Mouse (Mus musculus): ENCODE results near the gene Dtd1. TPM values are rescaled to one million over a fixed set of nuclear protein-coding genes. Genes with fewer than 3 reads are reported as not detected.

Dtd1 gene
- polyA plus RNA-seq, 1 experiment from 2014 or later = 33.6 TPM

DNA sequence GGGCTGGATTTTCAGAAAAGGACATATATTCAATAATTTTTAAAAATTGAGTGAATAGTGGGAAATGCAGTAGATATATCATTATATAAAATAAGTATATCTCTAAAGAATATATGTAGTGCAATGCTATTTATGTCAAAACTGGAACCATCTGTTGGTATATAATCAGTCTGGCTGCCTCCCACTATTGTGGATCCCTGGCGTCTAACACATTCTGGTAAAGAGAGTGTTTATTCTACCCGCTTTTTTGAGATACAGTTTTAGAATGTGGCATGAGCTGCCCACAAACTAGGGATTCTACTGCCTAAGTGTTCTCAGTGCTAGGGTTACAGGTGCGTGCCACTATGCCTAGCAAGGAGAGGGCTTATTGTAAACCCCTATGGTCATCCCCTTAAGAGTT, 55.6 kb downstream of the Dtd1 start:
- ATAC-seq (ENCODE audit: low FRiP score) = no peak

DNA sequence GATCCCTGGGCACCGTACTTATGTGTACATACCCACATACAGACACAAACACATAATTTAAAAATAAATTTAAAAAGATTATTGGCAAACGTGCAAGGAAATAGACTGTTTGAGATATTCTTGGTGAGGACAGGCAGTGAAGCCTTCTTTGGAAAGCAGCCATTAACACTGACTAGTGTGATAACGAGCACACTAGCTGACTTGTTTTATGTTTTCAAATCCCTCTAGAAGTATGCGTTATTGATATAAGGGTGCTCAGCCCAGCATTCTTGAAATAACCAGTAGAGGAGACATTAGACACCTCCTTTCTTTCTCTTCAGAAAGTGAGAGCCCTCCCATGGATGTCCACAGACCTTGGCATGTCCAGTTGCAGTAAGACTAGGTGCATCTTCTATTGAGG, 68.8 kb downstream of the Dtd1 start:
- H3K4me3 ChIP-seq (ENCODE audit: low read depth, low read length) = no peak overlapping the region
- no peak for DNase-seq (ENCODE audit: low spot score)
- no peaks in the 10 kb centered on the region for H3K9me3 ChIP-seq (ENCODE audit: control insufficient read depth, low read length)
- no peaks in the 10 kb centered on the region for H3K4me1 ChIP-seq (replicated peaks; ENCODE audit: control insufficient read depth, insufficient read depth, low read length)
- H3K9ac ChIP-seq (ENCODE audit: low read depth, low read length) = no peak overlapping the region
- 92% methylated on average over 4 of the region's 4 CpGs for WGBS
- H3K27ac ChIP-seq (ENCODE audit: low read depth, low read length) = no peak overlapping the region
- no peaks in the 10 kb centered on the region for H3K36me3 ChIP-seq (ENCODE audit: control insufficient read depth, insufficient read depth, low read length)
- no peaks in the 10 kb centered on the region for H3K27me3 ChIP-seq (ENCODE audit: control insufficient read depth, insufficient read depth, low read length)
- no peak overlapping the region for H3K4me2 ChIP-seq (replicated peaks; ENCODE audit: low read depth, low read length)
- no peak for ATAC-seq (ENCODE audit: low FRiP score)

More for the DNA sequence above, 55.6 kb downstream of the Dtd1 start:
- Histone ChIP-seq H3K9ac (ENCODE audit: low read depth, low read length) (no peak overlapping the region), H3K4me3 (ENCODE audit: low read depth, low read length) (no peak overlapping the region), H3K9me3 (ENCODE audit: control insufficient read depth, low read length) (no peaks in the 10 kb centered on the region), H3K4me1 (replicated peaks; ENCODE audit: control insufficient read depth, insufficient read depth, low read length) (no peaks in the 10 kb centered on the region), H3K27ac (ENCODE audit: low read depth, low read length) (no peak overlapping the region), H3K27me3 (ENCODE audit: control insufficient read depth, insufficient read depth, low read length) (no peaks in the 10 kb centered on the region), H3K36me3 (ENCODE audit: control insufficient read depth, insufficient read depth, low read length) (no peaks in the 10 kb centered on the region), H3K4me2 (replicated peaks; ENCODE audit: low read depth, low read length) (no peak overlapping the region)
- DNase-seq (ENCODE audit: low spot score) = no peak
- WGBS = 88% methylated on average over 3 of the region's 3 CpGs

DNA sequence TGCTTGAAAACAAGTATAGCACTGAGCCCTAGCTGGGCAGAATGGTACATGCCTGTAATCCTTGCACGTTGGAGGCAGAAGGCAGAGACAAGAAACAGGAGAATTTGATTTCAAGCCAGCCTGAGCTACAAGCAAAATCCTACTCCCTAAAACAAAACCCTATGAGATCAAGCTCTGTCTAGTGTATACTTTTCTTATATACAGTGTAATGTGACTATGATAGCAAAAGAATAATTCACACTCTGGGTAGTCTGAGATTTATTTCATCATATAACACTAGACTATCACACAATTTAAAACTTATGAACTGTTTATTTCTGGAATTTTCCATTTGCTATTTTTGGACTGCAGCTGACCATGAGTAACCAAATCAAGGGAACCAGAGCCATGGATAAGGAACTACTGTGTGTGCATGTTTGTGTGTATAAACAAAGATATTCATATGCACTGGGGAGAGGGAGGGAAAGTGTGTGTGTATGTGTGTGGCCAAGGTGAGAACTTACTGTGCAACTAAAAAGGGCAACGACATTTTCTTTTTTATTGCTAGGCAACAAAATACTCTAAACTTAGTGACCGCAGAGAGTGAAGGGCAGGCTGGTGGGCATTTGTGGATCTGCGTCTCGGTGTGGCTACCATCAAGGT, 70.7 kb downstream of the Dtd1 start:
- H3K9ac ChIP-seq (ENCODE audit: low read depth, low read length) = no peak overlapping the region
- H3K9me3 ChIP-seq (ENCODE audit: control insufficient read depth, low read length) = no peaks in the 10 kb centered on the region
- 97% methylated on average over 5 of the region's 5 CpGs for WGBS
- H3K27ac ChIP-seq (ENCODE audit: low read depth, low read length) = no peak overlapping the region
- no peak overlapping the region for H3K4me3 ChIP-seq (ENCODE audit: low read depth, low read length)
- H3K36me3 ChIP-seq (ENCODE audit: control insufficient read depth, insufficient read depth, low read length) = no peaks in the 10 kb centered on the region
- DNase-seq (ENCODE audit: low spot score) = no peak
- no peak overlapping the region for H3K4me2 ChIP-seq (replicated peaks; ENCODE audit: low read depth, low read length)
- H3K27me3 ChIP-seq (ENCODE audit: control insufficient read depth, insufficient read depth, low read length) = no peaks in the 10 kb centered on the region
- ATAC-seq (ENCODE audit: low FRiP score) = no peak
- H3K4me1 ChIP-seq (replicated peaks; ENCODE audit: control insufficient read depth, insufficient read depth, low read length) = no peaks in the 10 kb centered on the region

DNA sequence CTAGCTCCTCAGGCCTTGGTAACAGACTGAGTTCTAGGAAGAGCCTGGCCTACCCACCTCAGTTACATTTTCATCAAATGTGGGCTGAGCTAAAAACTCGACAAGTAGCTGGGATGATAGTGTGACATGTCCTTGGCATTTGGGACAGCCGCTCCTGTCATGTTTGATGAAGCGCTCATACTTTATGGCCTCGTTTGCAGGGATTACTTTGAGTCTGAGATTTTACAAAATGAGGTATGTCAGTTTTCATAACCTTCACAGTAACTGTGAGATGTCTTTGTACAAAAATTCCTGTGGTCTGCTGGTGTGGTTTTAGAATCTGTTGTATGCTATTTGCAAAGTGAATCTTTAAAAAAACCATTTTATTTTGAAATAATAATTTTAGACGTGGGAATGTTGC, 72.7 kb downstream of the Dtd1 start:
- Histone ChIP-seq H3K9me3 (ENCODE audit: control insufficient read depth, low read length) (no peaks in the 10 kb centered on the region), H3K4me2 (replicated peaks; ENCODE audit: low read depth, low read length) (no peak overlapping the region), H3K36me3 (ENCODE audit: control insufficient read depth, insufficient read depth, low read length) (no peaks in the 10 kb centered on the region), H3K4me3 (ENCODE audit: low read depth, low read length) (no peak overlapping the region), H3K27me3 (ENCODE audit: control insufficient read depth, insufficient read depth, low read length) (no peaks in the 10 kb centered on the region), H3K9ac (ENCODE audit: low read depth, low read length) (no peak overlapping the region), H3K4me1 (replicated peaks; ENCODE audit: control insufficient read depth, insufficient read depth, low read length) (no peaks in the 10 kb centered on the region; the same call in 1 of the 2 replicates), H3K27ac (ENCODE audit: low read depth, low read length) (no peak overlapping the region)
- no peak for ATAC-seq (ENCODE audit: low FRiP score)
- 92% methylated on average over 5 of the region's 5 CpGs for WGBS
- no peak for DNase-seq (ENCODE audit: low spot score)

DNA sequence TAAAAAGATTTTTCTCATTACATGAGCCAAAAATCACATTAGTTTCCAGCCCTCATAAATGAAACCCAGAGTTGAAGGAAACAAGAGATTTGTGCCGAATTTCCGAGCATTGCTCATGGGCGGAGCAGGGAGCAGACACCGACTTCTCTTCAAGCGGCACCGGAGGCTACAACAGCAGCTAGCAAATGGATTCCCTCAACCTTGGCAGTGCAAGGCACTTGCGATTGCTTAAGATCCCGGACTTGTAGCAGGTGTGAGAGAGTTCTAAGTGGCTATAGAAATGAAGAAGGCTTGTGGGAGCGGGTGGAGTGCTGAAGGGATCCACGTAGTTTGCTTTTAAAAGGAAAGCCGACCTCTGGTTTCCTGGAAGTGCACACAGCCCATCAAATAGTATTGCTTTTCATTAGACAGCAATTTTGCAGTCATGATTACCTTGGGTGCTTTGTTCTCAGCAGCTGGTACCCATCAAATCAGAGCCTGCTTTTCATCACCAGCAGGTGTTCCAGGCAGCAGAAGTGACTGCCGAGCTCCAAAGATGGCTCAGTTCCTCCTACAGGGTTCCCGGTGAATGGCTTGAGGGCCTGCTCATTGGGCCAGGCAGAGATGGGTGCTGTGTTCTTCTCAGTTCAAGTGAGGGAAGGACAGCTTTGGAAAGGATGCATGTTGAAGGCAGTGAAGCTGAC, 77.0 kb downstream of the Dtd1 start:
- Histone ChIP-seq H3K27ac (ENCODE audit: low read depth, low read length) (no peak overlapping the region), H3K9me3 (ENCODE audit: control insufficient read depth, low read length) (no peaks in the 10 kb centered on the region), H3K9ac (ENCODE audit: low read depth, low read length) (no peak overlapping the region), H3K4me2 (replicated peaks; ENCODE audit: low read depth, low read length) (no peak overlapping the region), H3K27me3 (ENCODE audit: control insufficient read depth, insufficient read depth, low read length) (no peaks in the 10 kb centered on the region), H3K36me3 (ENCODE audit: control insufficient read depth, insufficient read depth, low read length) (no peaks in the 10 kb centered on the region), H3K4me3 (ENCODE audit: low read depth, low read length) (no peak overlapping the region), H3K4me1 (replicated peaks; ENCODE audit: control insufficient read depth, insufficient read depth, low read length) (peaks cover 2% of the 10 kb centered on the region)
- peak; percentile 19 for DNase-seq (ENCODE audit: low spot score)
- WGBS = 74% methylated on average over 13 of the region's 13 CpGs
- ATAC-seq (ENCODE audit: low FRiP score) = 0 out of 2 replicates have a peak, but pooled peaks have one; percentile 3

DNA sequence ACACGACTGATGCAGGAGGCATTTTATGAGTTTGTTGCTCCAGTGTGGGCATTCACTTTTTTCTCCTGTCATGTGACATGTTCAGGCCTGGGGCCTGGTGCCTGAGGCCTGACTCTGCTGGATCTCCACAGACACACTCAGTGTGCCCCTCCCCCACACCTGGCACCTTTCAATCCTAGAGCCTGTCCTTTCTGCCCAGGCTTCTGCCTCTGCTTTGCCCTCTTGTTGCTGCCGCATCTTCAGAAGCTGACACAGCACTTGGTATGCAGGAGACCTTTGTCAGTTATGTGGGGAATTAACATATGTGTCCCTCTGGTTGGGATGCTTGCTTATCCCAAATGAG, 77.5 kb downstream of the Dtd1 start:
- WGBS = 69% methylated on average over 2 of the region's 2 CpGs
- Histone ChIP-seq H3K9ac (ENCODE audit: low read depth, low read length) (no peak overlapping the region), H3K4me1 (replicated peaks; ENCODE audit: control insufficient read depth, insufficient read depth, low read length) (peaks cover 2% of the 10 kb centered on the region), H3K4me3 (ENCODE audit: low read depth, low read length) (no peak overlapping the region), H3K27me3 (ENCODE audit: control insufficient read depth, insufficient read depth, low read length) (no peaks in the 10 kb centered on the region), H3K9me3 (ENCODE audit: control insufficient read depth, low read length) (no peaks in the 10 kb centered on the region), H3K4me2 (replicated peaks; ENCODE audit: low read depth, low read length) (no peak overlapping the region), H3K36me3 (ENCODE audit: control insufficient read depth, insufficient read depth, low read length) (no peaks in the 10 kb centered on the region), H3K27ac (ENCODE audit: low read depth, low read length) (no peak overlapping the region)
- ATAC-seq (ENCODE audit: low FRiP score) (peak; percentile 48; the same call in 1 of the 2 replicates), DNase-seq (ENCODE audit: low spot score) (no peak)

DNA sequence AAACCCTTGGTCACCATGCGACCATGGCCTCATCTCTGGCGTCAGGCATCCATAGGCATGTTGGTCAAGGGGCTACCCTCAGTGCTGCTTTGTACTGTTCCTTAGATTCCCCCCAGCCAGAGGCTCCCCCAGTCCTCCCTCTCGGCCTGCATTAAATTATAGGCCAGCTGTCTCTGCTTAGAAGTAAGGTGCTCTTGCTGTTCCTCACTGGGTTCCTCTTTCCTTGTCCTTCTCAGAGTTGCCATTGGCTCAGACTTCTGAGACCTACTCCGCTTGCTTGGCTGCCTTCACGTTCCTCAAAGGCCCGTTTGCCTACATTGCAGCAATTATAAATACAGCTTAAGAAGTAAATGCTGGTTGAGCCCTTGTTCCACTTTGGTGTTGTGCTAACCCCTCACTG, 79.1 kb downstream of the Dtd1 start:
- Histone ChIP-seq H3K4me1 (replicated peaks; ENCODE audit: control insufficient read depth, insufficient read depth, low read length) (peaks cover 2% of the 10 kb centered on the region), H3K36me3 (ENCODE audit: control insufficient read depth, insufficient read depth, low read length) (no peaks in the 10 kb centered on the region), H3K27me3 (ENCODE audit: control insufficient read depth, insufficient read depth, low read length) (no peaks in the 10 kb centered on the region), H3K9ac (ENCODE audit: low read depth, low read length) (no peak overlapping the region), H3K27ac (ENCODE audit: low read depth, low read length) (no peak overlapping the region), H3K4me3 (ENCODE audit: low read depth, low read length) (no peak overlapping the region), H3K9me3 (ENCODE audit: control insufficient read depth, low read length) (no peaks in the 10 kb centered on the region), H3K4me2 (replicated peaks; ENCODE audit: low read depth, low read length) (no peak overlapping the region)
- DNase-seq (ENCODE audit: low spot score) (no peak), ATAC-seq (ENCODE audit: low FRiP score) (no peak)
- WGBS = 89% methylated on average over 6 of the region's 6 CpGs

DNA sequence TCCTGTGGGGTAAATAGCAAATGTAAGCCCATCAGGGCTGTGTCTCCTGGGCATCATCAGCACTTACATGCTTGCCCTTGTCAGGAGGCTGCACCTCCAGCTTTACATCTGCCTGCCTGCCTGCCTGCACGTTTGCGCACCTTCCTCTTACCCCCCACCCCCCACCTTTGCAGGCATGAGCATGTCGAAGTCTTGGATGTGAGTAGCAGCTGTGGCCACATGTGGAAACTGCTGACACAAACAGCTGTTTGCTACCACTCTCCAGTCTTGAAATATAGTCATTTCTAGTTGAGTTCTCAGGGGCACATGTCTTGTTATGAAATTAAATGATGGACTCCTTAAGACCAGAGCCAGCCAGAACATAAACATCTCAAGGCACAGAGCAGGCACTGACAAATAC, 79.7 kb downstream of the Dtd1 start:
- no peak overlapping the region for H3K4me3 ChIP-seq (ENCODE audit: low read depth, low read length)
- no peaks in the 10 kb centered on the region for H3K27me3 ChIP-seq (ENCODE audit: control insufficient read depth, insufficient read depth, low read length)
- H3K4me1 ChIP-seq (replicated peaks; ENCODE audit: control insufficient read depth, insufficient read depth, low read length) = peaks cover 2% of the 10 kb centered on the region
- H3K36me3 ChIP-seq (ENCODE audit: control insufficient read depth, insufficient read depth, low read length) = no peaks in the 10 kb centered on the region
- ATAC-seq (ENCODE audit: low FRiP score) (no peak), DNase-seq (ENCODE audit: low spot score) (no peak)
- H3K9ac ChIP-seq (ENCODE audit: low read depth, low read length) = no peak overlapping the region
- H3K27ac ChIP-seq (ENCODE audit: low read depth, low read length) = no peak overlapping the region
- no peak overlapping the region for H3K4me2 ChIP-seq (replicated peaks; ENCODE audit: low read depth, low read length)
- WGBS = 58% methylated on average over 3 of the region's 3 CpGs
- no peaks in the 10 kb centered on the region for H3K9me3 ChIP-seq (ENCODE audit: control insufficient read depth, low read length)

DNA sequence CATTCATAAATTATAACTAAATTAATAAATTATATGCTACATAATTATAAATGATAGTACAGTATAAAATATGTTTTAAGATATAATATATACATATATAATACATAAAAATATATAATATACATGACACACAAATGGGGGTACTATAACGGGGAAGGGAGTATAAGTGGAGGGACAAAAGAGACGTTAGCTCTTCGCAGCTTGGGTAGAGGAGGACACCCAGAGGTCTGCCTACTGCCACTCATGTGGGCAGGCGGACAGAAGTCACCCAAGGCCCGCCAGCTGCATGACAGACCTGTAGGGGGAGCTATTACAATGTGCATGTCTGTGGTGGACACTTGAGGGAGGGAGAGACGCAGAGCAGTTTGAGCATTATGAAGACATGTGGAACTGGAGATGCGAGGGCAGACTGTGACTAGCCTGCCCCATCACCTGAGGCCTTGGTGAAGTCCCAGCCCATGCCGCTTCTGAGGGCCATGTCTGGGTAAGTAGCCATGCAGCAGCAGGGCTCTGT, 92.6 kb downstream of the Dtd1 start:
- no peak overlapping the region for H3K27ac ChIP-seq (ENCODE audit: low read depth, low read length)
- H3K4me2 ChIP-seq (replicated peaks; ENCODE audit: low read depth, low read length) = no peak overlapping the region
- no peaks in the 10 kb centered on the region for H3K9me3 ChIP-seq (ENCODE audit: control insufficient read depth, low read length)
- WGBS = 81% methylated on average over 8 of the region's 8 CpGs
- no peaks in the 10 kb centered on the region for H3K36me3 ChIP-seq (ENCODE audit: control insufficient read depth, insufficient read depth, low read length)
- H3K4me1 ChIP-seq (replicated peaks; ENCODE audit: control insufficient read depth, insufficient read depth, low read length) = no peaks in the 10 kb centered on the region
- H3K4me3 ChIP-seq (ENCODE audit: low read depth, low read length) = no peak overlapping the region
- no peaks in the 10 kb centered on the region for H3K27me3 ChIP-seq (ENCODE audit: control insufficient read depth, insufficient read depth, low read length)
- DNase-seq (ENCODE audit: low spot score) (no peak), ATAC-seq (ENCODE audit: low FRiP score) (no peak; the same call in 1 of the 2 replicates)
- H3K9ac ChIP-seq (ENCODE audit: low read depth, low read length) = no peak overlapping the region

Measured in hindbrain, embryonic 11.5 days (tissue).